Mouse (Mus musculus): ENCODE results near the gene Ergic1. TPM values are rescaled to one million over a fixed set of nuclear protein-coding genes. Genes with fewer than 3 reads are reported as not detected.
A peak's percentile ranks its signal among the peaks of the same experiment; 100 is the strongest.

Ergic1 gene
- total and polyA plus RNA-seq, 2 experiments from 2014 or later, result 103 to 186 TPM

GRCm38 (mm10) chr17:26553033-26553432, 8.3 kb upstream of the Ergic1 start:
- H3K4me3 ChIP-seq (ENCODE audit: low read depth, low read length), result no peak overlapping the region

GRCm38 (mm10) chr17:26560526-26561289, 581 bp upstream of the Ergic1 start:
- TF ChIP-seq CTCF (IDR thresholded peaks at IDR 0.05; ENCODE audit: low read depth), result no peak
- peak overlapping the region; percentile 79 for H3K9ac ChIP-seq
- H3K9me3 ChIP-seq (ENCODE audit: low read length), result no peaks in the 10 kb centered on the region
- 29% methylated on average over 9 of the region's 9 CpGs for WGBS
- ATAC-seq (peak; percentile 25), DNase-seq (peak; percentile 24)
- H3K36me3 ChIP-seq (ENCODE audit: insufficient read depth), result 0 out of 2 replicates have a peak, but pooled peaks cover 11% of the 10 kb centered on the region
- H3K27me3 ChIP-seq (ENCODE audit: insufficient read depth, low read length), result no peaks in the 10 kb centered on the region
- peak overlapping the region; percentile 84 for H3K4me2 ChIP-seq (ENCODE audit: low read depth)
- peak overlapping the region; percentile 79 for H3K27ac ChIP-seq (ENCODE audit: low read depth, low read length)
- H3K4me3 ChIP-seq (ENCODE audit: low read depth, low read length), result peak overlapping the region; percentile 70
- peaks cover 14% of the 10 kb centered on the region for H3K4me1 ChIP-seq (ENCODE audit: insufficient read depth)

More at GRCm38 (mm10) chr17:26553033-26553432, 8.3 kb upstream of the Ergic1 start:
- Histone ChIP-seq H3K4me2 (ENCODE audit: low read depth) (no peak overlapping the region), H3K9ac (no peak overlapping the region), H3K27ac (ENCODE audit: low read depth, low read length) (no peak overlapping the region), H3K27me3 (ENCODE audit: insufficient read depth, low read length) (no peaks in the 10 kb centered on the region), H3K9me3 (ENCODE audit: low read length) (no peaks in the 10 kb centered on the region), H3K4me1 (ENCODE audit: insufficient read depth) (no peaks in the 10 kb centered on the region), H3K36me3 (ENCODE audit: insufficient read depth) (no peaks in the 10 kb centered on the region)
- no peak for ATAC-seq
- no peak for DNase-seq
- 72% methylated on average over 3 of the region's 3 CpGs for whole genome bisulfite sequencing
- TF ChIP-seq CTCF (IDR thresholded peaks at IDR 0.05; ENCODE audit: low read depth), result no peak

- H3K9me3 ChIP-seq (ENCODE audit: low read length), result no peaks in the 10 kb centered on the region
- TF ChIP-seq CTCF (IDR thresholded peaks at IDR 0.05; ENCODE audit: low read depth), result no peak
- H3K9ac ChIP-seq, result peak within 1 kb of the TSS; percentile 79
- peak within 1 kb of the TSS; percentile 70 for H3K4me3 ChIP-seq (ENCODE audit: low read depth, low read length)
- H3K27me3 ChIP-seq (ENCODE audit: insufficient read depth, low read length), result no peaks in the 10 kb centered on the region
- DNase-seq (peak; percentile 37), ATAC-seq (peak; percentile 79)
- peaks cover 14% of the 10 kb centered on the region for H3K4me1 ChIP-seq (ENCODE audit: insufficient read depth)
- peak within 1 kb of the TSS; percentile 84 for H3K4me2 ChIP-seq (ENCODE audit: low read depth)
- peak within 1 kb of the TSS; percentile 79 for H3K27ac ChIP-seq (ENCODE audit: low read depth, low read length)
- peaks cover 17% of the 10 kb centered on the region; the same call in 1 of the 2 replicates for H3K36me3 ChIP-seq (ENCODE audit: insufficient read depth)
- under 1% methylated on average over 25 of the region's 25 CpGs for WGBS
Measured at GRCm38 (mm10) chr17:26561651-26562181, 427 bp downstream of the Ergic1 start, which contains the start of gene Dusp1. TSS of gene Dusp1 (minus strand) at chr17:26562128.

- H3K27ac ChIP-seq (ENCODE audit: low read depth, low read length), result peak overlapping the region; percentile 79
- 64% methylated on average over 4 of the region's 4 CpGs for WGBS
- H3K4me3 ChIP-seq (ENCODE audit: low read depth, low read length), result peak overlapping the region; percentile 70
- peaks cover 18% of the 10 kb centered on the region; the same call in 1 of the 2 replicates for H3K36me3 ChIP-seq (ENCODE audit: insufficient read depth)
- no peaks in the 10 kb centered on the region for H3K9me3 ChIP-seq (ENCODE audit: low read length)
- H3K9ac ChIP-seq, result peak overlapping the region; percentile 79
- ATAC-seq (no peak), DNase-seq (no peak)
- no peak for TF ChIP-seq CTCF (IDR thresholded peaks at IDR 0.05; ENCODE audit: low read depth)
- peak overlapping the region; percentile 84 for H3K4me2 ChIP-seq (ENCODE audit: low read depth)
- H3K27me3 ChIP-seq (ENCODE audit: insufficient read depth, low read length), result no peaks in the 10 kb centered on the region
- H3K4me1 ChIP-seq (ENCODE audit: insufficient read depth), result peaks cover 14% of the 10 kb centered on the region
Measured at GRCm38 (mm10) chr17:26562292-26562691, 1.0 kb downstream of the Ergic1 start.

GRCm38 (mm10) chr17:26563476-26563875, 2.2 kb downstream of the Ergic1 start:
- H3K36me3 ChIP-seq (ENCODE audit: insufficient read depth), result peaks cover 26% of the 10 kb centered on the region; the same call in 1 of the 2 replicates
- DNase-seq (no peak), ATAC-seq (no peak)
- no peak for TF ChIP-seq CTCF (IDR thresholded peaks at IDR 0.05; ENCODE audit: low read depth)
- no peak overlapping the region for H3K4me2 ChIP-seq (ENCODE audit: low read depth)
- H3K27me3 ChIP-seq (ENCODE audit: insufficient read depth, low read length), result no peaks in the 10 kb centered on the region
- no peak overlapping the region for H3K4me3 ChIP-seq (ENCODE audit: low read depth, low read length)
- no peak overlapping the region for H3K9ac ChIP-seq
- WGBS, result 82% methylated on average over 6 of the region's 6 CpGs
- no peak overlapping the region for H3K27ac ChIP-seq (ENCODE audit: low read depth, low read length)
- H3K4me1 ChIP-seq (ENCODE audit: insufficient read depth), result peaks cover 14% of the 10 kb centered on the region
- no peaks in the 10 kb centered on the region for H3K9me3 ChIP-seq (ENCODE audit: low read length)

- Histone ChIP-seq H3K9ac (no peak overlapping the region), H3K4me2 (ENCODE audit: low read depth) (no peak overlapping the region), H3K4me3 (ENCODE audit: low read depth, low read length) (no peak overlapping the region), H3K36me3 (ENCODE audit: insufficient read depth) (peaks cover 28% of the 10 kb centered on the region), H3K9me3 (ENCODE audit: low read length) (no peaks in the 10 kb centered on the region), H3K27ac (ENCODE audit: low read depth, low read length) (no peak overlapping the region), H3K4me1 (ENCODE audit: insufficient read depth) (peaks cover 14% of the 10 kb centered on the region), H3K27me3 (ENCODE audit: insufficient read depth, low read length) (no peaks in the 10 kb centered on the region)
- no peak for TF ChIP-seq CTCF (IDR thresholded peaks at IDR 0.05; ENCODE audit: low read depth)
- DNase-seq, result no peak
- 61% methylated on average over 9 of the region's 9 CpGs for WGBS
- no peak for ATAC-seq
Measured at GRCm38 (mm10) chr17:26564439-26564838, 3.1 kb downstream of the Ergic1 start.

Measured in forebrain, postnatal 0 days (tissue).